Mouse (Mus musculus) frontal cortex, postnatal 25 days (tissue): ENCODE results near the gene Gk.

Experiments used
- DNase-seq, 2 experiments: peaks; one replicate each; pipeline ENCODE4 v3.0.0; 2022; ENCODE audit warnings: low spot score in 2 of 2

Gk gene

GRCm38 (mm10) chrX:85776544-85777087 lies at the start of gene Gk:
TSS of gene Gk (minus strand) at chrX:85776819.
- DNase-seq: peak; percentile 88 to 92

GRCm38 (mm10) chrX:85804706-85805376 lies 28.2 kb upstream of the Gk start:
- DNase-seq: no peak

- DNase-seq: no peak
Observed at GRCm38 (mm10) chrX:85803006-85803405, 26.4 kb upstream of the Gk start.

GRCm38 (mm10) chrX:85797449-85797848 lies 20.8 kb upstream of the Gk start:
- no peak for DNase-seq

GRCm38 (mm10) chrX:85778346-85778745 lies 1.7 kb upstream of the Gk start:
- DNase-seq: no peak

- DNase-seq: no peak
Observed at GRCm38 (mm10) chrX:85777141-85777540, 522 bp upstream of the Gk start.

- peak; percentile 5 to 6 for DNase-seq
Observed at GRCm38 (mm10) chrX:85775879-85776543, 608 bp downstream of the Gk start.

- DNase-seq: no peak
Observed at GRCm38 (mm10) chrX:85771303-85771702, 5.3 kb downstream of the Gk start.

GRCm38 (mm10) chrX:85770747-85771146 lies 5.9 kb downstream of the Gk start:
- no peak for DNase-seq

- no peak for DNase-seq
Observed at GRCm38 (mm10) chrX:85768578-85768977, 8.0 kb downstream of the Gk start.

GRCm38 (mm10) chrX:85756005-85756404 lies 20.6 kb downstream of the Gk start:
- no peak for DNase-seq

- no peak for DNase-seq
Observed at GRCm38 (mm10) chrX:85743837-85744236, 32.8 kb downstream of the Gk start.

GRCm38 (mm10) chrX:85733228-85733627 lies 43.4 kb downstream of the Gk start:
- no peak for DNase-seq

- DNase-seq: no peak
Observed at GRCm38 (mm10) chrX:85731133-85731938, 45.3 kb downstream of the Gk start.

GRCm38 (mm10) chrX:85721226-85721625 lies 55.4 kb downstream of the Gk start:
- no peak for DNase-seq

- no peak for DNase-seq
Observed at GRCm38 (mm10) chrX:85710399-85710798, 66.2 kb downstream of the Gk start.

- DNase-seq: no peak
Observed at GRCm38 (mm10) chrX:85705715-85706114, 70.9 kb downstream of the Gk start.

- DNase-seq: no peak
Observed at GRCm38 (mm10) chrX:85683723-85684122, 92.9 kb downstream of the Gk start.

- DNase-seq: no peak
Observed at GRCm38 (mm10) chrX:85682125-85682524, 94.5 kb downstream of the Gk start.

- DNase-seq: peak; percentile 4 to 16
Observed at GRCm38 (mm10) chrX:85676808-85677207, 99.8 kb downstream of the Gk start.
